Mouse (Mus musculus): ENCODE measurements around the gene Dcaf8.

DNA sequence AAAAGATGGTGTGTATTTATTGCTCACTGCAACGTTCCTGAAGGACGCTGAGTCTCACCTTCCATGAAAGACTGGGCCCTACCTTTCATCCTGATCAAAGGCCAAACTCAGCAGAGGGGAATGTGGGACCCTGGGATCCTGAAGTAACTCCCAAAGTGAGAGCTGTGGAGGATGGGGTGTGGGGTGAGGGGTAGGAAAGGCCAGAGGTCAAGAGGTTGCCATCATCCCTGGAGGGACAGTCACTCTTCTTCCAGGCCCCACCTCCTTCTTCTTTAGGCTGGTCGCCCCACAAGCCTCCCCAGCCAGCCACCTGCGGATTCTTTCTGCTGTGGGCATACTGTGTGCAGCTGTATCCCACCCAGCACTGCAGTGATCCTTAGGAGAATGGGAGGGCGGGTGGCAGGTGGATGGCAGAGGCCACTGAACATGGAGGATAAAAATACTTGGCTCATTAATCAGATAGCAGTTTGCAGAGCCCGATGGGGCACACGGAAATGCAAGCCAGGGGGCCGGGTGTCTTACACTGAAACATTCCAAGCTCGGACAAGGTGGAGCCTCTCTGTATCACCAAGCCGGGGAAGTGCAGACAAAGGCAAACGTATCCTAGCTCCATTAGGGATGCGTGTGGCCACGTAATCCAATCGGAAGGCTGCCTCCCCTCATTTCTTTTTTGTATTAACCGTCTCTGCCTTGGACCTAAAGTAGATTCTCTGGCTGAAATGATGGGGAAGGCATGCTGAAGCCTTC lies 70.5 kb downstream of the Dcaf8 start:
- TF ChIP-seq CHD2 (IDR thresholded peaks at IDR 0.05; ENCODE audit: low read length) (no peak), TAL1 (IDR thresholded peaks at IDR 0.05; ENCODE audit: low read length) (no peak), CTCF (IDR thresholded peaks at IDR 0.05 in 2 of 3, conservative IDR thresholded peaks at IDR 0.05 in 1 of 3; ENCODE audit: control insufficient read depth in 1 of 3, insufficient read depth in 1 of 3, low read depth in 2 of 3, low read length in 3 of 3, poor library complexity in 1 of 3, severe bottlenecking in 1 of 3) (no peak), GATA1 (IDR thresholded peaks at IDR 0.05; ENCODE audit: low read depth, low read length) (no peak), SIN3A (IDR thresholded peaks at IDR 0.05; ENCODE audit: low read length) (no peak), MAFK (IDR thresholded peaks at IDR 0.05; ENCODE audit: borderline replicate concordance, low read depth, low read length) (no peak), MAZ (IDR thresholded peaks at IDR 0.05; ENCODE audit: low read depth, low read length) (no peak), USF1 (IDR thresholded peaks at IDR 0.05; ENCODE audit: low read depth, low read length) (no peak), POLR2A (IDR thresholded peaks at IDR 0.05; ENCODE audit: control insufficient read depth in 1 of 2, insufficient read depth in 1 of 2, low read depth in 1 of 2, low read length in 2 of 2, poor library complexity in 1 of 2) (no peak), EP300 (IDR thresholded peaks at IDR 0.05; ENCODE audit: low read depth in 1 of 2, low read length in 2 of 2) (no peak), RCOR1 (IDR thresholded peaks at IDR 0.05; ENCODE audit: low read depth, low read length) (no peak), BHLHE40 (IDR thresholded peaks at IDR 0.05; ENCODE audit: borderline replicate concordance, low read depth, low read length) (no peak)

All from MEL (cell line).